Mouse (Mus musculus) forebrain, embryonic 14.5 days (tissue): ENCODE data around the gene Nmral1. TPM values are rescaled to one million over a fixed set of nuclear protein-coding genes. Genes with fewer than 3 reads are reported as not detected.

Experiments used
- ATAC-seq: fragments of 200-750 bp; cut with Nextera tagmentation; 2 replicates; pipeline ENCODE4 v1.8.0; 2017; ENCODE audit warnings: mild to moderate bottlenecking, moderate library complexity
- DNase-seq: peaks from one replicate; pipeline ENCODE4 v3.0.0-alpha.2; 2015; ENCODE audit warnings: low spot score
- H3K27ac ChIP-seq: fragments of 300-500 bp; sonication (generic); 2 replicates; pipeline ENCODE4 v1.5.1; 2014; ENCODE audit warnings: low read depth, mild to moderate bottlenecking, control low read depth, low read length, moderate library complexity
- H3K27me3 ChIP-seq: fragments of 300-500 bp; sonication (generic); replicated peaks from 2 replicates; pipeline ENCODE4 v1.6.1; 2014; ENCODE audit warnings: low read length, control low read depth, mixed read lengths; ENCODE audit not compliant: control insufficient read depth, insufficient read depth
- H3K36me3 ChIP-seq: fragments of 300-500 bp; sonication (generic); 2 replicates; pipeline ENCODE4 v1.6.1; 2014; ENCODE audit warnings: low read length, control low read depth; ENCODE audit not compliant: control insufficient read depth, insufficient read depth
- H3K4me1 ChIP-seq: fragments of 300-500 bp; sonication (generic); 2 replicates; pipeline ENCODE4 v1.6.1; 2014; ENCODE audit warnings: antibody characterized with exemption, low read length, control low read depth; ENCODE audit not compliant: control insufficient read depth, insufficient read depth
- H3K4me2 ChIP-seq: fragments of 300-500 bp; sonication (generic); 2 replicates; pipeline ENCODE4 v1.6.1; 2014; ENCODE audit warnings: mild to moderate bottlenecking, control low read depth, low read length
- H3K4me3 ChIP-seq: fragments of 300-500 bp; sonication (generic); 2 replicates; pipeline ENCODE4 v1.5.1; 2014; ENCODE audit warnings: low read depth, low read length, control low read depth
- H3K9ac ChIP-seq: fragments of 300-500 bp; sonication (generic); 2 replicates; pipeline ENCODE4 v1.6.1; 2014; ENCODE audit warnings: mild to moderate bottlenecking, low read length, control low read depth, moderate library complexity
- H3K9me3 ChIP-seq: fragments of 300-500 bp; sonication (generic); replicated peaks from 2 replicates; pipeline ENCODE4 v1.6.1; 2016; ENCODE audit warnings: low read length, control low read depth, mixed read lengths; ENCODE audit not compliant: control insufficient read depth
- WGBS: fragments of 180-500 bp; shearing (Covaris S2); extraction: QIAGEN DNeasy Blood & Tissue Kit; methylation state at CpG from one replicate; pipeline ENCODE4 v1.1.7; 2014; 5-methylcytosine and 5-hydroxymethylcytosine counted together
- polyA plus RNA-seq: library from polyadenylated mRNA; unstranded; fragments of >200 nt; fragmentation: Nextera tagmentation; extraction: Ambion mirVana; gene quantifications from 2 replicates; pipeline ENCODE4 v1.2.1, GENCODE M21; 2014

The Nmral1 gene
- polyA plus RNA-seq, 1 experiment from 2014 or later = 143 TPM

DNA sequence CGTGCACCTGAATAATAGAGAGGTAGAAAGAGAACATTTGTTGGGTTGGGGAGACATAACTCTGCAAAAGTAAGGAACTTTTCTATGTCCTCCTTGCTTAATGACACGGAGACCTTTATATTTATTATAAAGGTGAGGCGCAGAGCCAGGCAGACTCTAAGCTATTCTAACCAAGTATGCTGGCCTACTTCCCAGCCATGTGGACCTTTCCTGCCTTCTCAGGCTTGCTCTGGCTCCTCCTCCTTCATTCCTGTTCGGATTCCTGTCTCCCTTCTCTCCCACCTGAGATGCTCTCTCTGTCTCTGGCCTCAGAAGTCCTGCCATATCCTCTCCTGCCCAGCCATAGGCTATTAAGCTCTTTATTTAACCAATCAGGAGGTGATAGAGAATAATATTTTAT lies 6.1 kb upstream of the Nmral1 start:
- no peaks in the 10 kb centered on the region for H3K27me3 ChIP-seq
- 0 out of 2 replicates have a peak overlapping the region, but pooled peaks have one; percentile 92 for H3K4me2 ChIP-seq
- no peak overlapping the region for H3K4me3 ChIP-seq
- peaks cover 4% of the 10 kb centered on the region; the same call in 1 of the 2 replicates for H3K4me1 ChIP-seq
- H3K27ac ChIP-seq = no peak overlapping the region
- 73% methylated on average over 4 of the region's 4 CpGs for WGBS
- no peaks in the 10 kb centered on the region for H3K36me3 ChIP-seq
- H3K9me3 ChIP-seq = no peaks in the 10 kb centered on the region
- ATAC-seq (no peak), DNase-seq (no peak)
- no peak overlapping the region for H3K9ac ChIP-seq

DNA sequence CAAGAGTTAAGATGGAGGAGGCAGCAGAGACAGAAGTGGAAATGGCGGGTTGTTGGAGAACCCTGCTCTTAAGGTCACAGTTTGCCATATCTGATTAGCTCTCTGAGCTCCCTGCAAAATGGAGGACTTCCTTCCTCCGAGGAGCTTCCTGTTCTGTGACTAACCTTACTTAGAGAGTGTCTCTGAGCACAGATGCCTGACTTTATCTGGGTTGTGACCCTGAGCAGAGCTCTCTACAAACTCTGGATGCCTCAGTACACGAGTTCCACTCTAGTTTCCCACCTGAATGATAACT lies 3.7 kb upstream of the Nmral1 start:
- no peaks in the 10 kb centered on the region for H3K27me3 ChIP-seq
- no peak for ATAC-seq
- H3K9me3 ChIP-seq = no peaks in the 10 kb centered on the region
- H3K36me3 ChIP-seq = no peaks in the 10 kb centered on the region
- H3K4me1 ChIP-seq = peaks cover 5% of the 10 kb centered on the region; the same call in 1 of the 2 replicates
- H3K4me3 ChIP-seq = no peak overlapping the region
- no peak overlapping the region for H3K9ac ChIP-seq
- no peak for DNase-seq
- H3K27ac ChIP-seq = no peak overlapping the region
- H3K4me2 ChIP-seq = no peak overlapping the region
- 83% methylated on average over 3 of the region's 3 CpGs for WGBS

GRCm38 (mm10) chr16:4722128-4722914 lies 3.2 kb upstream of the Nmral1 start:
- Histone ChIP-seq H3K9me3 (no peaks in the 10 kb centered on the region), H3K4me2 (no peak overlapping the region), H3K9ac (no peak overlapping the region), H3K36me3 (no peaks in the 10 kb centered on the region), H3K27ac (no peak overlapping the region), H3K27me3 (no peaks in the 10 kb centered on the region), H3K4me1 (peaks cover 7% of the 10 kb centered on the region; the same call in 1 of the 2 replicates), H3K4me3 (no peak overlapping the region)
- DNase-seq (no peak), ATAC-seq (no peak)
- 71% methylated on average over 7 of the region's 7 CpGs for WGBS

DNA sequence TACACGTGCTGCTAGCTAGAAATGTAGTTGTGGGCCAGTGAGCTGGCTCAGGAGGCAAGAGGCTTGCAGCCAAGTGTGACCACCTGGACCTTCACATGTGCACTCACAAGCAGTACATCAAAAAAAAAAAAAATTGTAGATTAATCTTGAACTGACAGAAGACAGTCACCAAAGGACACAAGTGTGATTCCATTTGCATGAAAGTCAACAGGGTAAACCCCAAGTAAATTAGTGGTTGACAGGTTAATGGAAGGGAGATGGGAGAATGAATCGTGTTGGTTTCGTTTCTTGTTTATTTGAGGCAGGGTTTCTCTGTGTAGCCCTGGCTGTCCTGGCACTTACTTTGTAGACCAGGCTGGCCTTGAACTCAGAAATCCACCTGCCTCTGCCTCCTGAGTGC lies 1.3 kb downstream of the Nmral1 start:
- no peak overlapping the region for H3K27ac ChIP-seq
- ATAC-seq (no peak), DNase-seq (no peak)
- peak overlapping the region; percentile 60 for H3K4me2 ChIP-seq
- WGBS = 53% methylated on average over 3 of the region's 3 CpGs
- no peaks in the 10 kb centered on the region for H3K27me3 ChIP-seq
- peaks cover 2% of the 10 kb centered on the region; the same call in 1 of the 2 replicates for H3K4me1 ChIP-seq
- H3K9me3 ChIP-seq = no peaks in the 10 kb centered on the region
- peaks cover 38% of the 10 kb centered on the region for H3K36me3 ChIP-seq
- peak overlapping the region; percentile 82 for H3K9ac ChIP-seq
- peak overlapping the region; percentile 68 for H3K4me3 ChIP-seq

DNA sequence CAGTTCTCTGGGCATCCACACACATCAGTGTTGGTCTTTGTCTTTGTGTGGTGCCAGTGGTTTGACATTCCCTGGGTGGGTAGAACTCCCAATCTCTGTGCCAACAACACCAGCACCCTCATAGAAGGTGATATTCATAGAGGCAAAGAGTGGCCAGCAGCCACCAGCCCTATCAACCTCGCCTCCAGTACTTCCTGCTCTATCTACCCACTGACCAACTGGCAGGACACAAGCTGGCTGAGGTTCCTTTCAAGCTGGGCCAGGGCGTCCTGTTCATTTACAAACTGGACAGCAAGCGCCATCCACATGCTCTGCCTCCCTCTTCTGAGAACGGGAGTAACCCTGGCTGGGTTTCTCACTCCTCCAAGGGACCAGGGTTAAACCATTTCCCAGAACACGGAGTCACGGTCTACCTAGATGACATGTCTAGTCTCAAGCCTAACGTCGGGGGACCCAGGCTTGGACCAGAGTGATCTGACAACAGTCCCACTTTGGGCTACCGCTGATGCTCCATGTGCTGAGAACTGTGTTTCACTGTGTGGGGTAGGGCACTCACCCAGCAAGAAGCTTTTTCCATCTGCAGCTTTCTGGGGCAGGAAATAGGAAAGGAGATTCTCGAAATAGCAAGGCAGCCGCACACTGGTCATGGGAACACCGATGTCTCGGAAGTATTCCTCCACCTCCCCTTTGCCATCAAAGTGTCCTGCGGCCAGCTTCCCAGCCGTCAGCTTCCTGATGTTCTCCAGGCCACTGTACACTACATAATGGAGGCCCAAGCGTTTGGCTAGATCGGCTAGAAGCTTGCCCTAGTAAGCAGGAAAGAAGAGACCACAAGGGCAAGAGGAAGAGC lies 5.1 kb downstream of the Nmral1 start:
- peaks cover 69% of the 10 kb centered on the region for H3K36me3 ChIP-seq
- no peak for DNase-seq
- no peak overlapping the region for H3K9ac ChIP-seq

GRCm38 (mm10) chr16:4711173-4711572 lies 8.0 kb downstream of the Nmral1 start:
- Histone ChIP-seq H3K27me3 (no peaks in the 10 kb centered on the region), H3K9ac (no peak overlapping the region), H3K4me1 (no peaks in the 10 kb centered on the region), H3K9me3 (no peaks in the 10 kb centered on the region), H3K27ac (no peak overlapping the region), H3K4me2 (no peak overlapping the region), H3K36me3 (peaks cover 92% of the 10 kb centered on the region), H3K4me3 (no peak overlapping the region)
- DNase-seq (no peak), ATAC-seq (no peak)
- 94% methylated on average over 4 of the region's 4 CpGs for WGBS

More for the DNA sequence above, 5.1 kb downstream of the Nmral1 start:
- no peak for ATAC-seq
- no peak overlapping the region for H3K4me3 ChIP-seq
- H3K27me3 ChIP-seq = no peaks in the 10 kb centered on the region
- H3K9me3 ChIP-seq = no peaks in the 10 kb centered on the region
- 0 out of 2 replicates have a peak, but pooled peaks cover 2% of the 10 kb centered on the region for H3K4me1 ChIP-seq
- H3K27ac ChIP-seq = no peak overlapping the region
- H3K4me2 ChIP-seq = no peak overlapping the region
- 94% methylated on average over 17 of the region's 17 CpGs for WGBS

DNA sequence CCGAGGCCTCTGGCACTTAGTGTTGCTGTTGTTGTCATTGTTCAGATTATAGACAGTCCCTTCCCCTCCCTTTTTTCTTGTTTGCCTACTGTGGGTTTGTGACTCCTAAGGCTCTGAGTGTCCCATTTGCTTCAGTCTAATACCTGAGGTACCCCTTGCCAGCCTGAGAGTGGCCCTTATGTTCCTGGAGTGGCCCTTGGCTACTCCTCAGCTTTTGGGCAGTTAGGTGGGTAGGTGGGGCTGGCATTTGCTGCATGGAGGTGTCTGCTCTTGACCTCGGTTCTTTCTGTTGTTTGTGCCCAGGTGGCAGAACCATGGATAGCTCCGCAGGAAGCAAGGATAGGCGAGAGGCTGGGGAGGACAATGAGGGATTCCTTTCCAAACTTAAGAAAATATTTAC lies 13.6 kb downstream of the Nmral1 start:
- no peaks in the 10 kb centered on the region for H3K4me1 ChIP-seq
- H3K9ac ChIP-seq = no peak overlapping the region
- no peak overlapping the region for H3K4me3 ChIP-seq
- H3K27ac ChIP-seq = no peak overlapping the region
- no peak overlapping the region for H3K4me2 ChIP-seq
- DNase-seq (no peak), ATAC-seq (no peak)
- 75% methylated on average over 4 of the region's 4 CpGs for WGBS
- no peaks in the 10 kb centered on the region for H3K27me3 ChIP-seq
- H3K36me3 ChIP-seq = peaks cover 92% of the 10 kb centered on the region
- no peaks in the 10 kb centered on the region for H3K9me3 ChIP-seq

DNA sequence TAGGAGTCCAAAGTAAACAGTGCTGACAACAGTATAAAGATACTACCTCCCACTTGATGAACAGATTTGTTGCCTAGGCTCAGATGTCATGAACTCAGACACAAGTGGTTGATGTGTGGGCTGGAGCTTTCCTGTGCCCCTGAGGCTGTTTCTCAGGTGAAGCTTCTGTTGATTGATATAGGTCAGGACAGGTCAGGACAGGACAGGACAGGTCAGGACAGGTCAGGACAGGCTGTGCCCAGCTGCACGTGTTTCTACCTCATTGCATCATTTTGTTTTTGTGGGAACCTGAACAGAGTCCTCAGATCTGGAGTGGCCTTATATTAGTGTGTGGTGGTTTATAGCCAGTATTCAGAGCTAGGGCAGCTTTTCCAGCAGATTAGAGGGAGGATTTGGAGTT lies 16.5 kb downstream of the Nmral1 start:
- no peaks in the 10 kb centered on the region for H3K27me3 ChIP-seq
- DNase-seq (no peak), ATAC-seq (no peak)
- no peak overlapping the region for H3K4me3 ChIP-seq
- no peak overlapping the region for H3K27ac ChIP-seq
- WGBS = 77% methylated on average over 1 of the region's 1 CpGs
- no peak overlapping the region for H3K9ac ChIP-seq
- H3K36me3 ChIP-seq = peaks cover 97% of the 10 kb centered on the region
- H3K4me2 ChIP-seq = no peak overlapping the region
- H3K4me1 ChIP-seq = no peaks in the 10 kb centered on the region
- no peaks in the 10 kb centered on the region for H3K9me3 ChIP-seq

DNA sequence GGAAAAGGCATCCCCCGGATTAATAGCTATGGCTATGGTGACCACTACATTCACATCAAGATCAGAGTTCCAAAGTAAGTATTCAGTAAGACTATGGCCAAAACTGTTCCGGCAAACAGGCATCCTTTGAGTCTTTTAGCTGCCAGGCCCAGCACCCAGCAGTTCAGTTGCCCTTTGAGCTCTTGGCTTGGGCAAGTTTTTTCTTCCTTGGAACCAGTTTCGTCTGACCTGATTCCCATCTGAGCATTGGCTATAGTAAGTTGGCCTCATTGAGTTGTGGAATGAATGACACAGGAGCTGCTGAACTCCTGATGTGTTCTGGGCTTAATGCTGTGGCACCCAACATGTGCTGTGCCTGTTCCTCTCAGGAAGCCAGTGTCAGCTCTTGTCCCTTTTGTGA lies 17.9 kb downstream of the Nmral1 start:
- no peak for DNase-seq

More for the DNA sequence above, 17.9 kb downstream of the Nmral1 start:
- Histone ChIP-seq H3K4me1 (no peaks in the 10 kb centered on the region), H3K4me2 (no peak overlapping the region), H3K27me3 (no peaks in the 10 kb centered on the region), H3K4me3 (no peak overlapping the region), H3K9ac (no peak overlapping the region), H3K27ac (no peak overlapping the region), H3K36me3 (peaks cover 96% of the 10 kb centered on the region), H3K9me3 (no peaks in the 10 kb centered on the region)
- ATAC-seq = no peak
- 94% methylated on average over 3 of the region's 3 CpGs for WGBS
